Mouse (Mus musculus) heart, embryonic 11.5 days (tissue): ENCODE measurements at regions not wholly inside any gene's neighbourhood (a gene's known extent, or its start where the extent isn't known, plus 50 kb on each side); places are given as distances from the start of the nearest gene placed in this dataset.

Source experiments
- ATAC-seq: fragments of 200-750 bp; cut with Nextera tagmentation; replicated peaks from 2 replicates; pipeline ENCODE4 v1.8.0; 2017; ENCODE audit warnings: moderate library complexity; ENCODE audit not compliant: insufficient number of reproducible peaks, low FRiP score, low TSS enrichment
- H3K27ac ChIP-seq: fragments of 300-500 bp; sonication (generic); 2 replicates; pipeline ENCODE4 v1.5.1; 2014; ENCODE audit warnings: mild to moderate bottlenecking, low read depth, low read length
- H3K27me3 ChIP-seq: fragments of 300-500 bp; sonication (generic); 2 replicates; pipeline ENCODE4 v1.6.1; 2014; ENCODE audit warnings: mild to moderate bottlenecking, low read length, mixed read lengths; ENCODE audit not compliant: control insufficient read depth, insufficient read depth
- H3K36me3 ChIP-seq: fragments of 300-500 bp; sonication (generic); 2 replicates; pipeline ENCODE4 v1.6.1; 2014; ENCODE audit warnings: mild to moderate bottlenecking, low read length, moderate library complexity, mixed read lengths; ENCODE audit not compliant: control insufficient read depth, insufficient read depth
- H3K4me1 ChIP-seq: fragments of 300-500 bp; sonication (generic); 2 replicates; pipeline ENCODE4 v1.6.1; 2014; ENCODE audit warnings: low read length; ENCODE audit not compliant: control insufficient read depth, insufficient read depth
- H3K4me2 ChIP-seq: fragments of 300-500 bp; sonication (generic); 2 replicates; pipeline ENCODE4 v1.6.1; 2014; ENCODE audit warnings: mild to moderate bottlenecking, moderate library complexity
- H3K4me3 ChIP-seq: fragments of 300-500 bp; sonication (generic); 2 replicates; pipeline ENCODE4 v1.5.1; 2014; ENCODE audit warnings: low read depth, low read length
- H3K9ac ChIP-seq: fragments of 300-500 bp; sonication (generic); 2 replicates; pipeline ENCODE4 v1.6.1; 2014; ENCODE audit warnings: mild to moderate bottlenecking, low read depth, low read length, moderate library complexity
- H3K9me3 ChIP-seq: fragments of 300-500 bp; sonication (generic); replicated peaks from 2 replicates; pipeline ENCODE4 v1.6.1; 2016; ENCODE audit warnings: low read length; ENCODE audit not compliant: control insufficient read depth
- WGBS: fragments of 180-500 bp; shearing (Covaris S2); extraction: QIAGEN DNeasy Blood & Tissue Kit; methylation state at CpG from one replicate; pipeline ENCODE4 v1.1.7; 2014; ENCODE audit not compliant: insufficient replicate concordance; 5-methylcytosine and 5-hydroxymethylcytosine counted together

GRCm38 (mm10) chr9:41479085-41479484 is 317.6 kb upstream of the Ubash3b start:
- no peak overlapping the region for H3K4me3 ChIP-seq
- no peaks in the 10 kb centered on the region for H3K27me3 ChIP-seq
- H3K4me2 ChIP-seq, result no peak overlapping the region
- no peaks in the 10 kb centered on the region for H3K4me1 ChIP-seq
- no peaks in the 10 kb centered on the region for H3K9me3 ChIP-seq
- ATAC-seq, result no peak
- H3K36me3 ChIP-seq, result no peaks in the 10 kb centered on the region
- 80% methylated on average over 5 of the region's 5 CpGs for WGBS
- no peak overlapping the region for H3K9ac ChIP-seq
- no peak overlapping the region for H3K27ac ChIP-seq

GRCm38 (mm10) chr9:41478106-41478848 is 316.8 kb upstream of the Ubash3b start:
- H3K9me3 ChIP-seq, result no peaks in the 10 kb centered on the region
- H3K4me2 ChIP-seq, result no peak overlapping the region
- no peak overlapping the region for H3K9ac ChIP-seq
- no peaks in the 10 kb centered on the region for H3K27me3 ChIP-seq
- no peak overlapping the region for H3K4me3 ChIP-seq
- 61% methylated on average over 7 of the region's 7 CpGs for WGBS
- no peak overlapping the region for H3K27ac ChIP-seq
- H3K36me3 ChIP-seq, result no peaks in the 10 kb centered on the region
- no peaks in the 10 kb centered on the region for H3K4me1 ChIP-seq
- no peak for ATAC-seq

- Histone ChIP-seq H3K9me3 (no peaks in the 10 kb centered on the region), H3K4me1 (no peaks in the 10 kb centered on the region), H3K4me2 (no peak overlapping the region), H3K4me3 (no peak overlapping the region), H3K9ac (no peak overlapping the region), H3K27me3 (no peaks in the 10 kb centered on the region), H3K36me3 (no peaks in the 10 kb centered on the region), H3K27ac (no peak overlapping the region)
- 71% methylated on average over 8 of the region's 8 CpGs for WGBS
- no peak for ATAC-seq
Observed at GRCm38 (mm10) chr9:41475326-41475725, 313.8 kb upstream of the Ubash3b start.

GRCm38 (mm10) chr9:41474945-41475297 is 313.4 kb upstream of the Ubash3b start:
- Histone ChIP-seq H3K4me2 (peak overlapping the region; percentile 5; the same call in 1 of the 2 replicates), H3K27me3 (no peaks in the 10 kb centered on the region), H3K9ac (no peak overlapping the region), H3K9me3 (no peaks in the 10 kb centered on the region), H3K4me3 (no peak overlapping the region), H3K36me3 (no peaks in the 10 kb centered on the region), H3K4me1 (no peaks in the 10 kb centered on the region), H3K27ac (peak overlapping the region; percentile 55; the same call in 1 of the 2 replicates)
- no peak for ATAC-seq
- 71% methylated on average over 6 of the region's 6 CpGs for WGBS

- 0 out of 2 replicates have a peak, but pooled peaks have one; percentile 67 for ATAC-seq
- H3K36me3 ChIP-seq, result no peaks in the 10 kb centered on the region
- no peaks in the 10 kb centered on the region for H3K9me3 ChIP-seq
- H3K9ac ChIP-seq, result no peak overlapping the region
- no peaks in the 10 kb centered on the region for H3K27me3 ChIP-seq
- H3K4me3 ChIP-seq, result no peak overlapping the region
- H3K4me2 ChIP-seq, result peak overlapping the region; percentile 5; the same call in 1 of the 2 replicates
- no peaks in the 10 kb centered on the region for H3K4me1 ChIP-seq
- no peak overlapping the region for H3K27ac ChIP-seq
- WGBS, result 38% methylated on average over 11 of the region's 11 CpGs
Observed at GRCm38 (mm10) chr9:41474244-41474944, 312.9 kb upstream of the Ubash3b start.

GRCm38 (mm10) chr9:41473506-41473905 is 312.0 kb upstream of the Ubash3b start:
- H3K4me1 ChIP-seq, result no peaks in the 10 kb centered on the region
- H3K27ac ChIP-seq, result no peak overlapping the region
- 75% methylated on average over 5 of the region's 5 CpGs for WGBS
- no peak overlapping the region for H3K9ac ChIP-seq
- no peak overlapping the region for H3K4me2 ChIP-seq
- no peaks in the 10 kb centered on the region for H3K9me3 ChIP-seq
- H3K27me3 ChIP-seq, result no peaks in the 10 kb centered on the region
- no peaks in the 10 kb centered on the region for H3K36me3 ChIP-seq
- no peak overlapping the region for H3K4me3 ChIP-seq
- no peak for ATAC-seq

- H3K4me3 ChIP-seq, result no peak overlapping the region
- no peaks in the 10 kb centered on the region for H3K36me3 ChIP-seq
- no peak overlapping the region for H3K4me2 ChIP-seq
- H3K4me1 ChIP-seq, result no peaks in the 10 kb centered on the region
- no peak for ATAC-seq
- H3K27ac ChIP-seq, result no peak overlapping the region
- no peaks in the 10 kb centered on the region for H3K9me3 ChIP-seq
- H3K9ac ChIP-seq, result no peak overlapping the region
- no peaks in the 10 kb centered on the region for H3K27me3 ChIP-seq
- WGBS, result 76% methylated on average over 3 of the region's 3 CpGs
Observed at GRCm38 (mm10) chr9:41471345-41471744, 309.8 kb upstream of the Ubash3b start.

- Histone ChIP-seq H3K9me3 (no peaks in the 10 kb centered on the region), H3K4me1 (no peaks in the 10 kb centered on the region), H3K27ac (no peak overlapping the region), H3K36me3 (no peaks in the 10 kb centered on the region), H3K4me3 (no peak overlapping the region), H3K27me3 (no peaks in the 10 kb centered on the region), H3K9ac (no peak overlapping the region), H3K4me2 (no peak overlapping the region)
- ATAC-seq, result no peak
- WGBS, result 52% methylated on average over 6 of the region's 6 CpGs
Observed at GRCm38 (mm10) chr9:41470010-41470409, 308.5 kb upstream of the Ubash3b start.
